Mouse (Mus musculus): ENCODE measurements around the gene Ermap.

DNA sequence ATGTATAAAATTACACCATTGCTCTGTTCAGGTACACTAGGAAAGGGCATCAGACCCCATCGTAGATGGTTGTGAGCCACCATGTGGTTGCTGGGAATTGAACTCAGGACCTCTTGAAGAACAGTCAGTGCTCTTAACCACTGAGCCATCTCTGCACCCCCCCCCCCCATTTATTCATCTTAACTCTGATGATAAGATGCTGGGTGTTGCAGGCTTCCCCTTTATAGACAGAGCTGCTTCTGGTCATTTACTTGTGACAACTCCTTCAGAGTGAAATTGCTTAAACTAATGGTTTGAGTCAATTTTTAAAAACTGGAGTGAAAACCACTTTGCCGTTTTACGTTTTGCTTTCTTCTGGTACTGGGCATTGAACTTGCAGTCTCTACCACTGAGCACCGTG, 2.9 kb upstream of the Ermap start:
- TF ChIP-seq CTCF (IDR thresholded peaks at IDR 0.05; ENCODE audit: control insufficient read depth, insufficient read depth, low read length) (no peak), POLR2A (IDR thresholded peaks at IDR 0.05; ENCODE audit: borderline replicate concordance, control insufficient read depth, low read depth, low read length) (no peak)
